Mouse (Mus musculus) CD4-positive, CD25-positive, alpha-beta regulatory T cell, adult 2 months (primary cell): ENCODE data around the gene Ctsa.

Experiments
- DNase-seq: peaks from one replicate; pipeline ENCODE4 v3.0.0-alpha.2; 2012; ENCODE audit warnings: low read depth, low spot score

Gene Ctsa

DNA sequence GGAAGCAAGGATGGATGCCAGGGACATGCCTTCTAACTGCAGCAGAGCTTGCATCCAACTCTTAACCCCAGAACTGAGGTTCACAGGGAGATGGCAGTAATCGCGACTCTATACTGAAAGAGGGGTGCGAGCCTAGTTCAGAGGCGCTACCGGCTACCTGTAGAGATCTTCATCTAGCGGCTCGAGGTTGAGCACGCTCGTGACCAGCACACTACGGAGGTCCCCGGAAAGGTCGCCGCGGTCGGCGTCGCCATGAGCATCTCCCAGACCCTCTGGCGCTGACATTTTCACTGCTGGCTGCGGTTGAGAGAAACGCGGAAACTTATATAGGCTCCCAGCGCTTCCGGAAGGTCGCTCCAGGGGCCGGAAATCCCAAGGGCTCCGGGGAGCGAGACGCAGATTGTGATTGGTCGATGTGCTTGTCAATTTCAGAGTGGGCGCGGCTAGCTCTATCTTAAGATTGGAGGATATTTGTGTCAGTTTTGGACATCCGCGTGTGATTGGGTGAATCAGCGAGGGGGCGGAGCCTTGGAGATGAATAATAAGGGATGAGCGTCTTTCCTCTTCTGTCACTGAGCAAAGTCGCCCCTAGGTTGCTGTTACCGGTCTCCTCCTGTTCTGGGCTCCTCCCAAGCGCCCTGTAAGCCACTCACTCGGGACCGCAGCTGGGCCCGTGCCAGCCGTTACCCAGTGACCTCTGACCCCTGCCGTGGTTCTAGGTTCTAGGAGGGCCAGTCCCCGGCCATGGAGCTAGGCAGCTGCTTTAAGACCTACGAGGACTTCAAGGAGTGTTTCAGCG, 27.9 kb upstream of the Ctsa start, which contains the start of the genes Acot8 and Zswim3:
TSS of gene Acot8 (minus strand) at position 350 of the 799 bp plus-strand sequence.
TSS of gene Zswim3 (plus strand) at position 566 of the 799 bp plus-strand sequence.
- DNase-seq, result peak; percentile 98

DNA sequence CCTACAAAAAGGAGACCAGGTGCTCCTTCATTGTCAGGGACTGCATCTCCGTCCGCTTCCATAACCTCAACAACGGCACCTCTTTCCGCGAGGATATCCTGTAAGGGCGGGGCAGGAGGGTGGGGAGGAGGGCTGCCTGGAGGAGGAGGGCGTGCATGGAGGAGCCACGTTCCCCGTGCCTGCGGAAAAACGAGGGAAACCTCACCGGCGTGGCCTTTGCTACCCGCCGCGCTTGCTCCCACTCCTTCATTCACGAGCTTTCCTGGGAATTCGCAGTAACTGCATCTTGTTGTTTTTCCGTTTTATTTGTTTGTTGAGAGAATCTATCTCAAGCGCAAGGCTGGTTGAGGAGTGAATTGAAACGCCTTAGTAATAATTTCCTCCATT, 27.3 kb upstream of the Ctsa start:
- DNase-seq, result no peak

DNA sequence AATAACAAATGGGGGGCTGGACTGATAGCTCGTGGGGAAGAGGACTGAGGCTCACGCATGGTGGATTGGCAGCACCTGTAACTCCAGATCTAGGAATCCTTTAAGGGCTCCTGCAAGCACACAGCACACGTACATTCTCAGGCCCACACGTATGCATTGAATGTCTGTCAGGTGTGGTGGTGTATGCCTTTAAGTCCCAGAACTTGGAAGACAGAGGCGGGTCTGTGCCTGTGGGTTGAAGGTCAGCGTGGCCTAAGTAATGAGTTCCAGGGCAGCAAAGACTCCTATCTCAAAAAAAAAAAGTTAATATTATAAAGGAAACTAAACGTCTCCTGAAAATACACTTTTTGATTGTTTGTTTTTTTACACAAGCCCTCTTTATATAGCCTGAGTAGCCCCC, 26.1 kb upstream of the Ctsa start:
- DNase-seq, result no peak

DNA sequence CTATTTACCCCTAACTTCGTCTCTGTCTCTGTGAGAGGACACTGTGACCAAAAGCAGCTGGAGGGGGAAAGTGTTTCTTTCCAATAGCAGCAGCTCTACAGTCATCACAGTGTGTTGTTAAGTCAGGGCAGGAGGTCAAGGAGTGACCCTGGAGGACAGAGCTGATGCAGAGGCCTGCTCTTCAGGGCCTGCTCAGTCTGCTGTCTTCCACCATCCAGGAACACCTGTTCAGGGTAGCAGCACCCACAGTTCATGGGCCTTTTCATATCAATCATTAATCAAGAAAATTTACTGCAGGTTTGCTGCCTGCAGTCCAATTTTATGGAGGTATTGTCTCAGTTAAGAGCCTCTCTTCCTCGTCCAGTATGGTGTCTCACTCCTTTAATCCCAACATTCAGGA, 19.1 kb upstream of the Ctsa start:
- no peak for DNase-seq

DNA sequence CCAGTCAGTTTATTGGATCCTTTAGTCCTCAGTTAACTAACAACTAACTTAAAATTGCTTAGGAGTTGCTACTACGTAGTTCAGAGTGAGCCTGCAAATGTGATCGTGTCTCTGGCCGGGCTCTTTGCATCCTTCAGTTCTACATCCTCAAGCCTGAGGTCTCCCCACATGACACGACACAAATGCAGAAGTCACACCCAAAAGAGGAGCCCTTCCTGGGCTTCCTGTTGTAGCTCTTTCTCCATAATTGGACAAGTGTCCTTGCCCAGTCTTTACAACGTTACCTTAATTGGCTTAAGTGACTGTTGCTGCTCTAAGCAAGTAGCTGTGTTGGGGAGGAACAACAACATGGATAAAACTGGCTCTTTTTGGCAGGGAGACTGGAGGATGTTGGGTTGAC, 17.3 kb upstream of the Ctsa start:
- DNase-seq, result no peak

DNA sequence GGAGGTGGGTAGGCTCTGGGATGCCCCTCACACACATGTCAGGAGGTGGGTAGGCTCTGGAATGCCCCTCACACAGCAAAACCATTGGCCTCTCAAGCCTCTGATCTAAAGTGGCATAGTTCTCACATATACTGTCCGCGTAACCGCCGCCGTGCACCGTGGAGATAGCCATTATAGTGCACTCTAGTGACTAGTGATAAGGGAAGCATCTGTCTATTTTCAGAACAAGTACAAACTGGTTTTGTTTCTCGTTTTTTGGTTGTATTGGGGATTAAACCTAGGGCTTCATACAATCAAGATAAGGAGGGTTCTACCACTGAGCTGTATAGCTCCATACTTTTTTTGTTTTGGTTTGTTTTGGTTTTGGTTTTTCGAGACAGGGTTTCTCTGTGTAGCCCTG, 16.9 kb upstream of the Ctsa start:
- no peak for DNase-seq

DNA sequence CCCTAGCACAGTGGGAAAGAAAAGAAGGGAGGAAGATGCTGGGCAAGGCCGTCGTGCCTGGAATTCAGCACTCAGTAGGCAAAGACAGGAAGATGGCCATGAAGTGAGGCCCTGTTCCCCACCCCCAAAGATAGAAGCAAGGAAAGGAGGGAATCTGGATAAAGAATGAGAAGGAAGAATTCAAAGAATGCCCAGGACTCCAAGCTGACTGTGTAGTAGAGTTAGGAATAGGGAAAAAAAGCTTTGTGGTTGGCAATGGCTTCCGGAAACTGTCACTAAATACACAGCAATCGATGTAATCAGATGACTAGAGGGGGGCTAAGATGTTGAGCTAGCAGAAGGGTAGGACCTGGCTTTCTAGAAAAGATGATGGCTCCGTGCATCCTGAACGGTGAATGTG, 15.5 kb upstream of the Ctsa start:
- no peak for DNase-seq

DNA sequence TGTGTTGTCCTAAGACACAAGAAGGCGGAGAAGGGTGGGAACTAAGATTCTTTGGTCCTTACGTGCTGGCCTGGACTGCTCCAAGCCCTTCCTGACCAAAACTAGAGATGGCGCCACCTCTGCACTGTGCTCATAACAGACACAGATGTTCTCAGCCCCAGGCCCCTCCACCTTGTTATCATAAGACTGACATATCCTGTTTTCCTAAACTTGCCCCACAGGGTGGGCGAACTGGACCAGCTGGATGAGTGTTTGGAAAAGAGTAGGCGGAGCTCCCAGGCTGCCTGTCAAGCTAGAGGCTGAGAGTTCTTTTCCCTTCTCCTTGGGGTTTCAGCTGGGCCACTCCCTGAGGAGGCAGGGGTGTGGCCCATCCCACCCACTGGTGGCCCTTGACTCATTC, 15.0 kb upstream of the Ctsa start:
- no peak for DNase-seq

DNA sequence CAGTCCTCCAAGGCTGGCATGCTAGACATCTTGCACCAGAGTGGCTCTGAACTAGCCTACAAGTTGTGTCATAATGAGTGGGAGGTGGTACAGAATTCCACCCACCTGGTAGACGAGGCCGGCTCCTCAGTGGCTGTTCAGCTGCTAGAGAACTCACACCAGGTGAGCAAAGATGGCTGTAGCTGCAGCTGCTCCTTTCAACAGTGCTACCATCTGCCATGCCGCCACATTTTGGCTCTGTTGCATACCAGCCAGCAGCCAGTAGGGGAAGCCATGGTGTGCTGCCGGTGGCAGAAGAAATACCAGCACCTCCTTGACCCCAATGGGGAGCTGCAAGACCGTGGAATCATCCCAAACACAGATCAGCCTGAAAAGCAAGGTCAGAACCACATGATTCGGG, 11.6 kb upstream of the Ctsa start:
- no peak for DNase-seq

DNA sequence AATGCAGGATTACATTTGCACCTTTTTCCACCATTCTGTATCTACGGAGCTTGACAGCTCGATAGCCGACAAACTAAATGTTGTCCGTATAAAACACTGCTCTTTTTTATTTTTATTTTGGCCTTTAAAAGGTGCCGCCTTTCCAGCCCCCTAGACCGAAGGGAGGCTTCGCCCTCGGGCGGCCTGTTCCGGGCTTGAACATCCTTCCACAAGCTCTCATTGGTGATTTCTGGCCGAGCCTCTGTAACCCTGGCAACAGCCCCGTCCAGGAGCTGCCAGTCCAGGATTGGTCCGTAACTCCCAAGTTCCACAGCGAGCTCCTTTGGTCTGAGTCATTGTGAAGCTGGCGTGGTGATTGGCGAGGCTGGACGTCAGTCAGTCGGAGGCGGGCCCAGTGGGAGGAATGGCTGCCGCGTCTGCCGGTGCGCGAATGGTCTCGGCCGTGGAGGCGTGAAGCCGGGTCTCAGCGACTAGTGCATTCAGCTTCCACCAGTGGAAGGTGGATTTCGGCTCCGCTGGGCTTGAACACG, 10.0 kb upstream of the Ctsa start, which contains the start of gene Zswim1:
TSS of gene Zswim1 (plus strand) at position 51 of the 530 bp plus-strand sequence.
- peak; percentile 99 for DNase-seq

DNA sequence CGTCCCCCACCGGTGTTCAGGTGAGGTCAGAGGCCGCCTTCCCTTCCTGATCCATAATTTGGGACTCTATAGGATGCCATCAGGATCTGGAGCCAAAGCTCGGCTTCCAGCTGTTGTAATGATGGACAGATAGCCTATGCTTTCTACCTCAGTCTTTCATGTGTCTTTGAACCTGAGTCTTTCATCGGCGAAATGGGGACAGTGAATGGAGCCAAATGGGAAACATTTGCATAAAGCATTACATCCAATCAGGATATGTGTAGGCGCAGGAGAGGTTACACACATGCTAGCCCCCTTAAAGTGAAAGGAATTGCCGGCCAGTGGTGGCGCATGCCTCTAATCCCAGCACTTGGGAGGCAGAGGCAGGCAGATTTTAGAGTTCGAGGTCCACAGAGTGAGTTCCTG, 9.5 kb upstream of the Ctsa start:
- no peak for DNase-seq

DNA sequence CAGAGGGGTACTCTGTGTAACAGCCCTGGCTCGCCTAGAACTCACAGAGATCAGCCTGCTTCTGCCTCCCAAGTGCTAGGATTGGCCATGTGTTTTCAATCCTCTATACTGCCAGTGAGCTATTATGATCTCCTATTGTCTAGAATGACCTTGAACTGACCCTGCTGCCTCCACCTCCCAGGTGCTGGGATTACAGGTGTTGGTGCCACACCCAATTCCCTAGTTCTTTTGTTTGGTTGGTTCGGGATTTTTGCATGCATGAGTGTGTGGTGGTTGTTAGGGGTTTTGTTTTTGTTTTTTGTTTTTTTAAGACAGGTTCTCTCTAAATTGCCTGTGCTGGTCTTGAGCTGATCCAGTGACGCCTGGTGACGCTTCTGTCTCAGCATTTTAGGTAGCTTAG, 8.7 kb upstream of the Ctsa start:
- DNase-seq, result no peak

DNA sequence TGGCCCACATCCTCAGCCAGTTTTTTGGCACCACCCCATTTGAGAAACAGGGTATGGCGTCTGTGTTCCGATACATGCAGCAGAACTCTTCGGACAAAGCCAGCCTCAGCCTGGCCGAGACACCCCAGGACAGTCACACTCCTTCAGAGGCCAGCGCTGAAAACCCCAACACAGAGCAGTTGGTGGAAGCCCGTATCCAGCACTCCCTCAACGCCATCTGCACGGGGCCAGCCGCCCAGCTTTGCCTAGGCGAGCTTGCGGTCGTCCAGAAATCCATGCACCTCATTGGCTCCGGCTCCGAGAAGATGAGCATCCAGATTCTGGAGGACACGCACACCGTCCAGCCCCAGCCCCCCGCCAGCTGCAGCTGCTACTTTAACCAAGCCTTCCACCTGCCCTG, 7.2 kb upstream of the Ctsa start:
- DNase-seq, result no peak

DNA sequence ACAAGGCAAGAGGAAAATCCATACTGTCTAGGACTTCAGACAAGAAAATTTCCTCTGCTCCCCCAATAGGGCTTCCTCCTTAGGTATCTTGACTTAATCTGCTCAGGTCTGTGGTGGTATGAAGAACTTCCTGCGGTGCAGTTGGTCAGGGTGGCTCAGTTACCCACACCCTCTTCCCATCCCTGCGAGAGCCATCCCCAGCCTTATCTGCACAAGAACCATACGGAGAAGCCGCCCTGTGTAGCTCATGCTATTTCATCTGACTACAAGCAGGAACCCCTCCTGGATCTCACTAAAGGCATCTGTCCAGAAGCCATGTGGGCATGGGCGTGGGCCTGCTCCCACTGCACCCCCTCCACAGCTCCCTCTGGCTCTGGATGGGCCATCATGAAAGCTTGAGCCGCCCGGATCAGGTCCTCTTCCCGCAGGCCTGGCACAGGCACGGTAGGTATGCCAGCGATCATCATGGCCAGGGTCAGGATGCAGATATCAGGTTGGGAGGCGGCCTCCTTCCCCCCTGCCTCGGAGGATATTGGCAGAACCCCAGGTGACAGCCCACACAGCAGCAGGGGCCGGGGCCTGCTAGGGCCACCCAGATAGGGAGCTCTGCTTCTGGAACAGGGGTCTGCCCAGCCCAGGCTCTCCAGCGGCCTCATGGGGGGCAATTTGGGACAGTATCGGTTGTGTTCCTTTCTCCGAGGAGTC, 5.4 kb upstream of the Ctsa start:
- no peak for DNase-seq

DNA sequence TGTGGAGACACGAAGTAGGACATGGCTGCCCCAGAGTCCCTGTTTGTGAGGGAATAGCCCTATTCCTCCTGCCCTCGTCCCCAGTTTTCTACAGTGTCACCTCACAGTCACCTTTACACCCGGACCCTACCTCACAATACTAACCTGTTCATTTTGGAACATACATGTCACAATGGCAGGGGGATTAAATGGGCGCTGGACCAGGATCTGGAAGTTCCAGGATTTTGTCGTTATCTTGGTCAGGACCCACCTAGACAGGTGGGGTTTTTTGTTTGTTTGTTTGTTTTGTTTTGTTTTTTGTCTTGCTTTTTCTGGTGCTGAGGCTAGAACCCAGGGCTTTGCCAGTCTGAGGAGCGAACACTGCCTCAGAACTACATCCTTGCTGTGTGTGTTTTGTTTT, 4.2 kb upstream of the Ctsa start, which contains the start of gene Spata25:
TSS of gene Spata25 (minus strand) at position 101 of the 400 bp plus-strand sequence.
- DNase-seq, result no peak

DNA sequence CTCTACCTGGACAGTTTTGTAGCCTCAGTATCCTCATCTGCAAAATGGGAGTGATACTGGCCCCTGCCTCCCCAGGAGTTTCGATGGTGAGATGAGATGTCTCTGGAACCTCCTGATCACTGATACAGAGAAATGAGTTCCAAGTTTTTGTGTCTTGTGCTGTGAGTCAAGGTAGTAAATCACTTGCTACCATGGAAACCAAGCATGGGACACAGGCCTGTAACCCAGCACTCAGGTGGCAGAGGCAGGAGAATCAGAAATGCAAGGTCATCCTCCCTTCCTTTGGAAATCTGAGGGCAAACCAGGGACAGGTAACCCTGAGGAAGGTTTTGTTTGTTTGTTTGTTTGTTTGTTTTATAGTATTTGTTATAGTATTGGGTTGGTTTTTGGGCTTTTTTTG, 3.6 kb upstream of the Ctsa start:
- DNase-seq, result no peak

DNA sequence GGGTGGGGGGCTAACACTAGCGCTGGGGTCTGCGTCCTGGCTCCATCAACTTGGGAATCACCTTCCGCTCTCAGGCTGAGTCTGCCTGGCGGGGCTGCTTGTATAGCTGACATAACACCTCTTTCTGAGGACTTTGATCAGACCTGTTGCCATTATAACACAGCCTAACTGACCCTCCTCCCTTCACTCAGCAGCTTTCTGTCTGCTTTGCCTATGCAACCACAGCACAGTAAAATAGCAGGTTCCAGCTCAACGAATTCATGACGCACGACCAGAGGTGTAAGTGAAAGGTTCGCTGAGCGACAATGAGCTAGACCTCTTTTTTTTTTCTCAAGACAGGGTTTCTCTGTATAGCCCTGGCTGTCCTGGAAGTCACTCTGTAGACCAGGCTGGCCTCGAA, 1.6 kb upstream of the Ctsa start:
- no peak for DNase-seq

DNA sequence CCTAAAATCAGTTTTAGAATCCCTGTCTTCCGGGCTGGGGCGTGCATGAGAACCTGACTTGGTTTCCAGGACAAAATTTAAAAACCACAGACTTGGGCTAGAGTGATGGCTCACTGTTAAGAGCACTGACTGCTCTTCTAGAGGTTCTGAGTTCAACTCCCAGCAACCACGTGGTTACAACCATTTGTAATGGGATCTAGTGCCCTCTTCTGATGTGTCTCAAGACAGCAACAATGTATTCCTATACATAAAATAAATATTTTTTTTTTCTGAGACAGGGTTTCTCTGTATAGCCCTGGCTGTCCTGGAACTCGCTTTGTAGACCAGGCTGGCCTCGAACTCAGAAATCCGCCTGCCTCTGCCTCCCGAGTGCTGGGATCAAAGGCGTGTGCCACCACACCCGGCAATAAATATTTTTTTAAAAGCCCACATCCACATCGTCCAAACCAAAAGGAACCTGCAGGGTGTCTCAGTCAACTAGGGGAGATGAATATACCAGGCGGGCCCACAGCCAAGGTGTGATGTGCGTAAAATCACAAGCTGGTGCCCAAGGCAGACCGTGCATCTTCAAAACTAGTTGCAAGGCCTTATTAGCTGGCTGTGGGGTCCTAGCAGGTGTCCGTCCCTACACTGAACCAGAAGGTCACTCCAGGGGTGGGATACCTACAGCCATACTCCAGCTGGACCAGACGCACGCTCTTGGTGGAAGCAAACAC, 483 bp upstream of the Ctsa start:
- no peak for DNase-seq

DNA sequence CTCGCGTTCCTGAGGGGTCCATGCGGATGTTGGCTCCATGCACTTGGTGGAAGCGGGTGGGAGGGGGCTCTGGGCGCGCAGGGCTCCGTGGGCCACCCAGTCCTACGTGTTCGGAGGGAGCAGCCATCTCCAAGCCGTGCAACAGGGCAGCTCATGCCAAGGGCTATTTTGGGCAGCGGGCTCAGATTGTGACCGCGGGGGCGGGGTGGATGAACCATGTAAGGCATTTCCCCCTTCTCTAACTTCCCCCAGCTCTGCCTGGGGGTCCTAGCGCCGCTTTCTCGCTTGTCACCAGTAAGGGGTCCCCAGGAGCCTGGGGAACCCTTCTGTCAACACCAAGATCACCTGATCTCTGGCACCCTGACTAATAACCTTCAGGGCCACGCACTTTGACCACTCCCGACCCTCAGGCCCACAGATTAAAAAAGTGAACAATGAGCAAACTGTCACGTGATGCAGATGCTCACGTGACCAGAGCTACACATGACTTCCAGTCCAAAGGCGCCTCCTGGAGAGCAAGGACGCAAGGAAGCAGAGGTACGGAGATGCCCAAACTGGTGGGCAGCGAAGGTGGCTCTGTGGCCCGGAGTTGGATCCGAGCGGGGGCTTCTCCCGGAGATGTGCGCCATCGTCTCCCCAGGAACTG, 764 bp downstream of the Ctsa start, which contains the start of gene Neurl2:
TSS of gene Neurl2 (minus strand) at position 143 of the 646 bp plus-strand sequence.
- DNase-seq, result peak; percentile 92

DNA sequence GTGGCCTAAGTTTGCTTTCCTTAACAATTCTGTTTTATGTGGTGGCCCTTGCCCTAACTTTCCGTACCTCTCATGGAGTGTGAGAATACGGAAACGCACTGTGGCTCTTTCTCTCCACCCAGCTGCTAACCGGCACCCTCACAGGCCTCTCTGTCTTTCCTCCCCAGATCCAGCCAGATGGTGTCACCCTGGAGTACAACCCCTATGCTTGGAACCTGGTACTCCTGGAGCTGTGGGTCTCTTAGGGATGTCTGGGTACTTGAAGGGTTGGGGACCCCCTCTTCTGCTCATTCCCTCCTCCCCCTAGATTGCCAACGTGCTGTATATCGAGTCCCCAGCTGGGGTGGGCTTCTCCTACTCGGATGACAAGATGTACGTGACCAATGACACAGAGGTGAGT, 1.9 kb downstream of the Ctsa start:
- DNase-seq, result peak; percentile 46

DNA sequence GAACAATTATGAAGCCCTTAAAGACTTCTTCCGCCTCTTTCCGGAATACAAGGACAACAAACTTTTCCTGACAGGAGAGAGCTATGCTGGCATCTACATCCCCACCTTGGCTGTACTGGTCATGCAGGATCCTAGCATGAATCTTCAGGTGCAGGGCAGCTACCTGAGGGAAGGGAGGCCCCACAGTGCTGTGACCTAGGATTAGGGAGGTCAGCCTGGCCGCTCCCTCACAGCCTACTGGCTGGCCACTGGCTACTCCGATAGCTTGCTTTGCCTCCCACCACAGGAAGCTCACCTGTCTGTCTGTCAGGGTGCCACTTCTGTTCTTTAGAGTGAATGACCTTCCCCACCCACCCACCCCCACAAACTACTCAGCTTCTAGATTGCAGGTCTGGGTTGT, 2.5 kb downstream of the Ctsa start:
- DNase-seq, result no peak
